Mouse (Mus musculus): Measurements from ENCODE around the gene Fam136a.
"Not testable (repeated sequence)": the region's sequence is repeated elsewhere in the genome, so short reads cannot be mapped to it uniquely, and the experiment has no call there.

DNA sequence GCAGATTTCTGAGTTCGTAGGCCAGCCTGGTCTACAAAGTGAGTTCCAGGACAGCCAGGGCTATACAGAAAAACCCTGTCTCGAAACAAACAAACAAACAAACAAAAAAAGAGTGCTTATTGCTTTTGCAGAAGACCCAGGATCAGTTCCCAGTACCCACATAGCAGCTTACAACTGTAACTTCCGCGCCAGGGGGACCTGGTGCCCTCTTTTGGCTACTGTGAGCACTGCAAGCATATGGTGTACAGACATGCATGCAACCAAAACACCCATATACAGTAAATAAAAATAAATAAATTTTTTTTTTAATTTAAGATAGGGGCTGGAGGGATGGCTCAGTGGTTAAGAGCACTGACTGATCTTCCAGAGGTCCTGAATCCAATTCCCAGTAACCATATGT lies 29.1 kb upstream of the Fam136a start:
- TF ChIP-seq CTCF (IDR thresholded peaks at IDR 0.05; ENCODE audit: control insufficient read depth, insufficient read depth, insufficient replicate concordance, low read depth, low read length), result peak; percentile 3; the same call in 1 of the 2 replicates
- not testable (repeated sequence) for TF ChIP-seq POLR2A (IDR thresholded peaks at IDR 0.05; ENCODE audit: control insufficient read depth, low read depth, low read length)

All from testis, adult 2 months (tissue).